Mouse (Mus musculus) midbrain, embryonic 11.5 days (tissue): ENCODE data around the gene Adcy10. TPM values are rescaled to one million over a fixed set of nuclear protein-coding genes. Genes with fewer than 3 reads are reported as not detected.

Experiments used
- ATAC-seq: fragments of 200-750 bp; cut with Nextera tagmentation; 2 replicates; pipeline ENCODE4 v1.8.0; 2017; ENCODE audit warnings: moderate TSS enrichment, moderate library complexity; ENCODE audit not compliant: low FRiP score
- DNase-seq: peaks from one replicate; pipeline ENCODE4 v3.0.0; 2015; ENCODE audit warnings: low spot score; ENCODE audit errors: missing footprints
- H3K27ac ChIP-seq: fragments of 300-500 bp; sonication (generic); 2 replicates; pipeline ENCODE4 v1.5.1; 2014; ENCODE audit warnings: low read depth, low read length
- H3K27me3 ChIP-seq: fragments of 300-500 bp; sonication (generic); 2 replicates; pipeline ENCODE4 v1.6.1; 2014; ENCODE audit warnings: mild to moderate bottlenecking, low read length, moderate library complexity, mixed read lengths; ENCODE audit not compliant: control insufficient read depth, insufficient read depth
- H3K36me3 ChIP-seq: fragments of 300-500 bp; sonication (generic); 2 replicates; pipeline ENCODE4 v1.6.1; 2014; ENCODE audit warnings: mild to moderate bottlenecking, low read length, moderate library complexity, mixed read lengths; ENCODE audit not compliant: control insufficient read depth, insufficient read depth
- H3K4me1 ChIP-seq: fragments of 300-500 bp; sonication (generic); 2 replicates; pipeline ENCODE4 v1.6.1; 2014; ENCODE audit warnings: low read length; ENCODE audit not compliant: control insufficient read depth, insufficient read depth
- H3K4me2 ChIP-seq: fragments of 300-500 bp; sonication (generic); 2 replicates; pipeline ENCODE4 v1.6.1; 2014; ENCODE audit warnings: mild to moderate bottlenecking, moderate library complexity
- H3K4me3 ChIP-seq: fragments of 300-500 bp; sonication (generic); 2 replicates; pipeline ENCODE4 v1.5.1; 2014; ENCODE audit warnings: low read depth, low read length
- H3K9ac ChIP-seq: fragments of 300-500 bp; sonication (generic); 2 replicates; pipeline ENCODE4 v1.6.1; 2014; ENCODE audit warnings: low read length
- H3K9me3 ChIP-seq: fragments of 300-500 bp; sonication (generic); 2 replicates; pipeline ENCODE4 v1.6.1; 2016; ENCODE audit warnings: low read length; ENCODE audit not compliant: control insufficient read depth
- WGBS: fragments of 180-500 bp; shearing (Covaris S2); extraction: QIAGEN DNeasy Blood & Tissue Kit; methylation state at CpG from one replicate; pipeline ENCODE4 v1.1.7; 2014; 5-methylcytosine and 5-hydroxymethylcytosine counted together
- polyA plus RNA-seq: library from polyadenylated mRNA; unstranded; fragments of >200 nt; fragmentation: Nextera tagmentation; extraction: Ambion mirVana; gene quantifications from 2 replicates; pipeline ENCODE4 v1.2.1, GENCODE M21; 2014

The Adcy10 gene
- polyA plus RNA-seq: 0.11 TPM in 1 of 2 replicates, not detected in the other

DNA sequence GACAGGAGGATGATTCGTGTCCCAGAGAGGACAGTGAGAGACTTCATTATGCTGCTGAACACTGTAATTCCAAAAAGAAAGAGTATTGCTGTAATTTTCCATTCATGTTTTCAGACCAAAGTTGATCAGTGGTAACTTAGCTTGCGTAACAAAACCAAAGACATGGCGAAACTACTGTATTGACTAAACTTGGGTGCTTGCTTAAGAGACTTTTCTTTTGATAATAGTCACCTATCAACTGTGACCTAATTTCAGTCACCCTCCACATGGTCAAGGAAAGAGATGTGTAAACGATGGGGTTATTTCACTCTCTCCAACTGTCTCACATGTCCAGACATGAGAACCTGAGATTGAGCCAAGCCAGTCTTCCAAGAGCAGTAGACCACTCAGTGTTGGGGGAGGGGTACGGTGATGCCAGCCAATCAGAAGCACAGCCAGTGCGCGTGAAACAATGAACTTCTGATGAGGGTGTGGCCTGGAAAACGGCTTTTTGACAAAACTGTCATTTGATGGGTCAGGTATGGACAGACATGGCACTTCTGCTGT, at the start of gene Adcy10:
Gene Adcy10, plus strand, starts transcription at position 496 of the 546 bp plus-strand sequence.
- Histone ChIP-seq H3K27ac (no peak within 1 kb of the TSS), H3K9ac (no peak within 1 kb of the TSS), H3K27me3 (no peaks in the 10 kb centered on the region), H3K4me2 (no peak within 1 kb of the TSS), H3K4me3 (no peak within 1 kb of the TSS), H3K9me3 (no peaks in the 10 kb centered on the region), H3K4me1 (no peaks in the 10 kb centered on the region), H3K36me3 (no peaks in the 10 kb centered on the region)
- ATAC-seq (no peak), DNase-seq (no peak)
- 93% methylated on average over 8 of the region's 8 CpGs for WGBS

DNA sequence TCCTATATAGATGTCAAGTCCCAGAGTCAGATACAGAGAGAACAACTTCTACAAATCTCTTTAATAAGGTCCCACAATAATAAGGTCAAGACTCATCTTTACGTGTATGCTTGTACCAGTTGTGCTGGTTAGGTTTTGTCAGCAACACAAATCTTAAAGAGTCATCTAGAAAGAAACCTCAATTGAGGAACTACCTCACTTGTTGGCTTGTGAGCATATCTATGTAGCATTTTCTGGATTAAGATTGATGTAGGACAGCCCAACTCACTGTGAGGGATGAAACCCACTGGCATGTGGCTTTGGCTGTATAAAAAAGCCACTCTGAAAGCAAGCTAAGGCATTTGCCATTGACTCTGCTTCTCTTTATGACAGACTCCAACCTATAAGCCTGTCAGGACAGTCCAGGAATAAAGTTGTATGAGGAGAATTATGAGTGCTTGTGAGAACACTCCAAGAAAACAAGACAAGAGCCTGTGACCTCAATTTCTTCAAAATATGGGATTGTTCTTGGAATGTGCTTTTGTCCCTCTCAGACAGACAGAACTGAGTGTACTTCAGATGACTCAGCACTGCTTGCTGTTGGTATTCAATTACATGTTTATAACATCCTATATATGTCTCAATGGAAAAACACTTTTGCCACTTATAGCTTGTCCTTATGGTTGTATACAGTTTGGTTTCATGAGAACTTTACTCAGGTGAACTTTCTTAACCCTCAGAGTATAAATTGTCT, 46.5 kb upstream of the Adcy10 start:
- DNase-seq (no peak), ATAC-seq (no peak)
- Histone ChIP-seq H3K27ac (no peak overlapping the region), H3K9me3 (no peaks in the 10 kb centered on the region), H3K36me3 (no peaks in the 10 kb centered on the region), H3K4me1 (no peaks in the 10 kb centered on the region), H3K4me3 (no peak overlapping the region), H3K9ac (no peak overlapping the region), H3K4me2 (no peak overlapping the region), H3K27me3 (no peaks in the 10 kb centered on the region)
- 89% methylated on average over 1 of the region's 1 CpGs for WGBS

DNA sequence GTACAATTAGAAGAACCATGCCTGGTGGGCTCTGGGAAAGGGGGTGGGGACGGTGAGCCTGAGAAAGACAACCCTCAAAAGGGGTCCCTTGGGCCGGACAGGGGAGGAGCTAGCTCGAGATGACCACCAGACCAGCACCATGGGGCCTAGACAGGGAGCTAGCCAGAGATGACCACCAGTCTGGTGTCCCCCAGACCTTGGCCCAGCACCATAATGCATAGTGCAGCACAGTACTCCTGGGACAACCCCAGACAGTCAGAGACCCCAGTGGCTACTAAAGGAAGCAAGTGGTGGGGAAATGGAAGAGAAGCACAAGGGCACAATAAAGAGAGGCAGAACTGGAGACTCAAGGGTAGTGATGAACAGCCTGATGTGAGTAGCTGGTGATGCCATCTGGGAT, 44.2 kb upstream of the Adcy10 start:
- DNase-seq: no peak
- whole genome bisulfite sequencing: 74% methylated on average over 3 of the region's 3 CpGs
- Histone ChIP-seq H3K4me3 (no peak overlapping the region), H3K27ac (no peak overlapping the region), H3K27me3 (no peaks in the 10 kb centered on the region), H3K36me3 (no peaks in the 10 kb centered on the region), H3K9me3 (no peaks in the 10 kb centered on the region), H3K9ac (no peak overlapping the region), H3K4me2 (no peak overlapping the region), H3K4me1 (no peaks in the 10 kb centered on the region)
- no peak for ATAC-seq

DNA sequence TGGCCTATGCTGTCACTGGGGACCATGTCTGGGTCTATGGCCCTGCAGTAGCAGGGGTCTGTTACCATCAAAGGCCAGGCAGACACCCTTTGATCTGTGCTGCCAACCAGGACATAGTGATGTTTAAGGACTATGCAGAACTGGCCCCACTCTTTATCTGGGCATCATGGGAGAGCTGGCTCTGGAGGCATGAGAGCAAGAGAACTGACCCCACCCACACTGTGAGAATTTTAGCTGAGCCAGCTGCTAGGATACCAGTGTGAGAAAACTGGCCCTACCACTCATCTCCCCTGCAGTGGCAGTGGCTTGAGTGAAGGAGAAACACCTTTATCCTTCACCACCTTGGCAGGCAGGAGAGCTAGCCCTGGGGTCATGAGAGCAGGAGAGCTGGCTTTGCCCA, 43.8 kb upstream of the Adcy10 start:
- no peak for DNase-seq
- Histone ChIP-seq H3K9me3 (no peaks in the 10 kb centered on the region), H3K27me3 (no peaks in the 10 kb centered on the region)

DNA sequence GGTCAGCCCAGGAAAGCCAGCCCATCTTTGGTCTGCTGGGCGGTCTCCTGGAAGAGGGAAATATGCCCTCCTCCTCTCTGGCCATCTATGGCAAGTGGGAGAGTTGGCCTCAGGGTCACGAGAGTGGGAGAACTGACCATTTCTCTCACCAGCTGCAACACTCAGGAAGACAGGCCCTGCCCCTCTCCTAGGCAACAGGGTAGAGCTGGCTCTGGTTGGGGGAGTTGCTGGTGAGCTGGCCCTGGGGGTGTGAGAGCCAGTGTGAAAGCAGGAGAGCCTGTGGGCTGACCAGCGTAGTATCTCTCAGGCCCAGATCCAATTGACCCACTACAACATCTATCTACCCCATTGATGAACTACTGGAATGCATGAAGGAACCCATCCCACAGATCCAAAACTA, 43.3 kb upstream of the Adcy10 start:
- H3K27ac ChIP-seq: no peak overlapping the region
- ATAC-seq (no peak), DNase-seq (no peak)
- no peaks in the 10 kb centered on the region for H3K9me3 ChIP-seq
- WGBS: 83% methylated on average over 3 of the region's 3 CpGs
- no peak overlapping the region for H3K4me3 ChIP-seq
- H3K9ac ChIP-seq: no peak overlapping the region
- no peaks in the 10 kb centered on the region for H3K4me1 ChIP-seq
- no peak overlapping the region for H3K4me2 ChIP-seq
- H3K36me3 ChIP-seq: no peaks in the 10 kb centered on the region
- H3K27me3 ChIP-seq: no peaks in the 10 kb centered on the region

More for the DNA sequence above, 43.8 kb upstream of the Adcy10 start:
- Histone ChIP-seq H3K4me3 (no peak overlapping the region), H3K4me2 (no peak overlapping the region), H3K4me1 (no peaks in the 10 kb centered on the region), H3K27ac (no peak overlapping the region), H3K36me3 (no peaks in the 10 kb centered on the region), H3K9ac (no peak overlapping the region)
- ATAC-seq: no peak

DNA sequence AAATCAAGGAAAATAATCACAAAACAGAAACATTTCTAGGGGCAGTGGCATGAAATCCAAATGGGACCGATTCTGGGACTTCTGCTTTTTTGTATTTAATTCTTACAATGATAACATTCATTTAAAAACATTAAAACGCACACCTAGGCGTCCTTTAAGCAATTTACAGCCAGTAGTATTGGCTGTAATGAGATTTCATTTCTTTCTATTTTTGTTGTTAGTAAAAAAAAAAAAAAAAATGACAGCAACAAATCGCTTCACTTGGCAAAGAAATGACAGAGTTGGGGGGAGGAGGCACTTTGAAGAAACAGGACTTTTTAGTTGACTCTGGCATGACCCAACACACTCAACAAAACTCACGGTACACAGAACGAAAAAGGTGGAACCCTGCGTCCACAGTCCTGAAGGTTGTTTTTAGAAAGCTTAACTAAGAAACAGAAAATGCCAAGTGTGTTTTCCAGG, 25.9 kb upstream of the Adcy10 start:
- H3K4me2 ChIP-seq: peak overlapping the region; percentile 95
- DNase-seq (no peak), ATAC-seq (no peak)
- H3K9ac ChIP-seq: peak overlapping the region; percentile 80
- peak overlapping the region; percentile 95 for H3K4me3 ChIP-seq
- no peaks in the 10 kb centered on the region for H3K36me3 ChIP-seq
- H3K4me1 ChIP-seq: peaks cover 7% of the 10 kb centered on the region; the same call in 1 of the 2 replicates
- no peak overlapping the region for H3K27ac ChIP-seq
- no peaks in the 10 kb centered on the region for H3K9me3 ChIP-seq
- WGBS: 25% methylated on average over 7 of the region's 7 CpGs
- no peaks in the 10 kb centered on the region for H3K27me3 ChIP-seq

DNA sequence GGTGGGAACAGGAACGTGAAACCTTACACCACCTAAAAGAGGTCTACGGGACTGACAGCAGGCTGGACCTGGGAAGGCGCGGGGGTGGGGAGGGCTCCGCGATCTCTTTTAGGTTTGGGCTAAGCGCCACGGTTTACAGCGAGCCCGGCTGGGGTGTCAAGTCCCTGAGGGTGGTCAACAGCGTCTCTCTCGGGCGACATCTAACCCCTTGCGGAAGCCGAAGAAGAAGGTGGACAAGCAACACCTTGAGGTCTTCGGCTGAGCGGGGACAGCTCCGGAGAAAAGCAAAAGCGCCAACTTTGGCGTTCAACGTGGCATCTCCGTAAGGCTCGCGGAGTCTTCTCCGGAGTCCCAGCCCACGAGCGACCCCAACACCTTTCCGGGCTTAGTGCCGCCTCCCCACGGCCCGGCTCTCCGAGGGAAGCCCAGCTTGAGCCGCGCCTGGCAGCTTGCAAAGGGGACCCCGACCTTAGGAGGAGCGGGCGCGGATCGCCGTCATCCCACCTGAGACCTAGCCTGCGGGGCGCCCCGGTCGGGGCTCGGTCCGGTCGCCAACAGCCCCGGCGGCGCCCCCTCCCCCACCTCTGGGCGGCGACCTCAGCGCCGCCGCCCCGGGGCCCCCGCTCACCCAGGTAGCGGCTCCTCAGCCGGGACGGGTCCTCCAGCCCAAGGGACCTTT, 25.3 kb upstream of the Adcy10 start:
- peaks cover 7% of the 10 kb centered on the region; the same call in 1 of the 2 replicates for H3K4me1 ChIP-seq
- DNase-seq (peak; percentile 95), ATAC-seq (no peak)
- no peaks in the 10 kb centered on the region for H3K27me3 ChIP-seq
- no peaks in the 10 kb centered on the region for H3K9me3 ChIP-seq
- H3K36me3 ChIP-seq: no peaks in the 10 kb centered on the region
- H3K4me3 ChIP-seq: peak overlapping the region; percentile 95
- H3K9ac ChIP-seq: peak overlapping the region; percentile 80
- WGBS: under 1% methylated on average over 60 of the region's 60 CpGs
- peak overlapping the region; percentile 95 for H3K4me2 ChIP-seq
- H3K27ac ChIP-seq: peak overlapping the region; percentile 74

DNA sequence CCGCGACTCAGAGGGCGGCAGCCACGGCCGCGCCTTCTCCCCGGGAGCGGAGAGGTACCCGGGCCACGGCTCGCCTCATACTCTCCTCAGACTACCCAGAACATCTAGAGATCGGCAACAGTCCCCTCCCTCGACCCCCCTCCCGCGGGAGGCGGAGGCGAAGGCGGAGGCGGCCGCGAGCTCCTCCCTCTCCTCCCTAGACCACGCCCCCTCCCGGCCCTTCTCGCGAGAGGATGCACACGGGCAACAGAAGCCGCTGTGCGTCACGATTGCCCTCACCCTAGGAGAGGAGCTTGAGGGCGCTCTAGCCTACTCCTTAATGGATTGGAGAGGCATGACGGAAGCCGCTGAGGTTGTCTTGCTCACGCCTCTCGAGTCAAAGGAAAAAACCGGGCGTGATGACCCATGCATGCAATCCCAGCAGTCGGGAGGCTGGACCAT, 24.6 kb upstream of the Adcy10 start, which contains the start of the genes Dcaf6 and Mpc2:
Gene Dcaf6, minus strand, starts transcription at position 116 of the 441 bp plus-strand sequence.
Gene Mpc2, plus strand, starts transcription at position 278 of the 441 bp plus-strand sequence.
- 0% methylated on average over 32 of the region's 37 CpGs for WGBS

More for the DNA sequence above, 24.6 kb upstream of the Adcy10 start, which contains the start of the genes Dcaf6 and Mpc2:
- DNase-seq (peak; percentile 100), ATAC-seq (peak; percentile 91)
- Histone ChIP-seq H3K4me2 (peak within 1 kb of the TSS; percentile 95), H3K36me3 (no peaks in the 10 kb centered on the region), H3K27me3 (no peaks in the 10 kb centered on the region), H3K4me1 (peaks cover 7% of the 10 kb centered on the region; the same call in 1 of the 2 replicates), H3K27ac (peak within 1 kb of the TSS; percentile 74), H3K4me3 (peak within 1 kb of the TSS; percentile 95), H3K9me3 (no peaks in the 10 kb centered on the region), H3K9ac (peak within 1 kb of the TSS; percentile 80)
